Mouse (Mus musculus) forebrain, embryonic 13.5 days (tissue): ENCODE measurements at regions not wholly inside any gene's neighbourhood (a gene's known extent, or its start where the extent isn't known, plus 50 kb on each side); places are given as distances from the start of the nearest gene placed in this dataset.

Experiments
- ATAC-seq: fragments of 200-750 bp; cut with Nextera tagmentation; 2 replicates; pipeline ENCODE4 v1.8.0; 2017
- H3K27ac ChIP-seq: fragments of 300-500 bp; sonication (generic); 2 replicates; pipeline ENCODE4 v1.5.1; 2015; ENCODE audit warnings: inconsistent platforms, mild to moderate bottlenecking, moderate library complexity
- H3K27me3 ChIP-seq: fragments of 300-500 bp; sonication (generic); 2 replicates; pipeline ENCODE4 v1.6.1; 2015; ENCODE audit warnings: mild to moderate bottlenecking, inconsistent platforms
- H3K36me3 ChIP-seq: fragments of 300-500 bp; sonication (generic); 2 replicates; pipeline ENCODE4 v1.6.1; 2015; ENCODE audit warnings: mild to moderate bottlenecking, inconsistent platforms; ENCODE audit not compliant: poor library complexity, severe bottlenecking
- H3K4me1 ChIP-seq: fragments of 300-500 bp; sonication (generic); 2 replicates; pipeline ENCODE4 v1.6.1; 2015; ENCODE audit warnings: inconsistent platforms
- H3K4me2 ChIP-seq: fragments of 300-500 bp; sonication (generic); 2 replicates; pipeline ENCODE4 v1.6.1; 2015; ENCODE audit warnings: inconsistent platforms, mild to moderate bottlenecking, moderate library complexity
- H3K4me3 ChIP-seq: fragments of 300-500 bp; sonication (generic); 2 replicates; pipeline ENCODE4 v1.5.1; 2015; ENCODE audit warnings: mild to moderate bottlenecking, inconsistent platforms
- H3K9ac ChIP-seq: fragments of 300-500 bp; sonication (generic); 2 replicates; pipeline ENCODE4 v1.6.1; 2015; ENCODE audit warnings: mild to moderate bottlenecking, inconsistent platforms
- H3K9me3 ChIP-seq: fragments of 300-500 bp; sonication (generic); replicated peaks from 2 replicates; pipeline ENCODE4 v1.6.1; 2016; ENCODE audit warnings: inconsistent platforms
- WGBS: fragments of 180-500 bp; shearing (Covaris S2); methylation state at CpG from one replicate; pipeline ENCODE4 v1.1.7; 2015; 5-methylcytosine and 5-hydroxymethylcytosine counted together

DNA sequence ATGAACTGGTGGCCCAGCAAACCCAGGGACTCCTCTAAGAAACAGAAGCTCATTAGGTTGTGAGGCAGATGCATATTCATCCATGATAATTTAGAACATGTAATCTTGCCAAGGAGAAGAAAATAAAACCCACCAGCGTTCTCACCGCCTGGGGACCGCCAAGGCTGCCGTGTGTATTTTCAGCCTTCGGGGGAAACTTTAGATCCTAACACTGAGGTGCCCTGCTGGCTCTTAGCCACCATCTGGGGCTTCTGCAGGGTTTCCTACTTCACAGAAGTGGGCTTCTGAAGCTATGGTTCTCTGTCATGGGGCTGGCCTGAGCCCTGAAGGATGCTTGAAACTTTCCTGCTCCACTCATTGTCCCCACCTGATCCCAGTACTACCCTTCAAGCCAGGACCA lies 90.8 kb upstream of the Kcng1 start:
- 99% methylated on average over 5 of the region's 5 CpGs for WGBS
- Histone ChIP-seq H3K4me3 (no peak overlapping the region), H3K27me3 (0 out of 2 replicates have a peak, but pooled peaks cover 3% of the 10 kb centered on the region), H3K4me2 (no peak overlapping the region), H3K9ac (no peak overlapping the region), H3K9me3 (peaks cover 15% of the 10 kb centered on the region), H3K27ac (no peak overlapping the region), H3K4me1 (no peaks in the 10 kb centered on the region), H3K36me3 (no peaks in the 10 kb centered on the region)
- no peak for ATAC-seq

DNA sequence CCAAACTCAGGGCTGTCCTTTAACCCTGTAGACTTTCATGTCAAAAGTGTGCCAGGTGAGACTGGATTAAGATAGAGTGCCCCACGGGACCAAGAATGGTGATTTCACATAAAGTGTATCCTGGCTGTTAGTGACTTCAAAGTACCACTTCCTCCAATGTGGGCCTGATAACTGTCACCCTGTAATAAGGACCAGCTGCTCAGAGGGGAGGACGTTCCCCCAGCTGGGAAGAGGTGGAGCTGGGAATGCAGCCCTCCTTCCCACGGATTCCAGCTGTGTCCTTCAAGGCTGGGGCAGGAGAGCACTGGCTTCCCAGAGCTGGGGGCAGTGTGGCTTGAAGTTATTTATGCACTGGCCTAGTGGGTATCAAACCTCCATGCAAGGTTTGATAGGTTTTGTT lies 89.7 kb upstream of the Kcng1 start:
- Histone ChIP-seq H3K9me3 (peaks cover 15% of the 10 kb centered on the region), H3K4me2 (no peak overlapping the region), H3K9ac (no peak overlapping the region), H3K27me3 (no peaks in the 10 kb centered on the region), H3K36me3 (no peaks in the 10 kb centered on the region), H3K4me3 (no peak overlapping the region), H3K4me1 (no peaks in the 10 kb centered on the region), H3K27ac (no peak overlapping the region)
- WGBS = 60% methylated on average over 3 of the region's 3 CpGs
- no peak for ATAC-seq

DNA sequence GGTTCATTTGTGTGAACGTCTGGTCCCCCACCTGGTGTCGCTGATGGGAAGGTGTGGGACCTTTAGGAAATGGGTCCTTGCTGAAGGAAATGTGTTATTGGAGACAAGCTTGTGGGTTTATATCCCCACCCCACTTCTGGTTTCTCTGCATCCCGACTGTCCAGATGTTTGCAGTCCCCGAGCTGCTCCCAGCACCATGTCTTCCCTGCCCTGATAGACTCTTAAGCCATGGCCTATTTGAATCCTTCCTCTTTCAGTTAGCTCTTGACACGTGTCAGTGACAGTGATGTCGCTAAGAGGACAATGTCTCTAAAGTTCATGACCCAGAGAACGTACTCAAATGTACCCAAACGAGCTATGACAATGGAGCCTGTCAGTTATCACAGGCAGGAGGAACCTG lies 77.7 kb upstream of the Kcng1 start:
- WGBS = 63% methylated on average over 8 of the region's 8 CpGs
- no peaks in the 10 kb centered on the region for H3K36me3 ChIP-seq
- no peak overlapping the region for H3K9ac ChIP-seq
- H3K4me1 ChIP-seq = no peaks in the 10 kb centered on the region; the same call in 1 of the 2 replicates
- ATAC-seq = no peak
- H3K27me3 ChIP-seq = peaks cover 6% of the 10 kb centered on the region; the same call in 1 of the 2 replicates
- H3K27ac ChIP-seq = no peak overlapping the region
- H3K9me3 ChIP-seq = no peaks in the 10 kb centered on the region
- H3K4me2 ChIP-seq = no peak overlapping the region
- H3K4me3 ChIP-seq = no peak overlapping the region

DNA sequence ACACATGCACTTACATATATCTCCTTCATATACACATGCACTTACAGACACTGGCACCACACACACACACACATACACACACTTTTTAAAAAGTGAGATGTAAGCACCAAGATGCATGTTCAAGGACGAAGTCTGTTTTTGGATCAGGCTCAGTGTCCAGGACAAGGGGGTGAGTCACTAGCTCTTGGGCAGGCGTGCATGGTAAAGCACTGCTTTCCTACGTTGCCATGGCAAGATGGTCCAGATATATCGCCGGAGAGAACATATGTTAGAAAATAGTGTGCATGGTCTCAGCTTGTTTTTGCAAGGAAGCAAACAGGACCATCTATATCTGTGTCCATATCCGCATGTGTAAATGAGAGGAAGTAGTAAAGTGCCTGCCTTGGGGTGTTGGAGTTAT lies 77.0 kb upstream of the Kcng1 start:
- no peaks in the 10 kb centered on the region for H3K36me3 ChIP-seq
- ATAC-seq = no peak
- WGBS = 90% methylated on average over 6 of the region's 6 CpGs
- peaks cover 4% of the 10 kb centered on the region; the same call in 1 of the 2 replicates for H3K4me1 ChIP-seq
- no peak overlapping the region for H3K4me3 ChIP-seq
- no peaks in the 10 kb centered on the region for H3K9me3 ChIP-seq
- no peak overlapping the region for H3K9ac ChIP-seq
- H3K4me2 ChIP-seq = no peak overlapping the region
- H3K27me3 ChIP-seq = peaks cover 6% of the 10 kb centered on the region; the same call in 1 of the 2 replicates
- no peak overlapping the region for H3K27ac ChIP-seq

DNA sequence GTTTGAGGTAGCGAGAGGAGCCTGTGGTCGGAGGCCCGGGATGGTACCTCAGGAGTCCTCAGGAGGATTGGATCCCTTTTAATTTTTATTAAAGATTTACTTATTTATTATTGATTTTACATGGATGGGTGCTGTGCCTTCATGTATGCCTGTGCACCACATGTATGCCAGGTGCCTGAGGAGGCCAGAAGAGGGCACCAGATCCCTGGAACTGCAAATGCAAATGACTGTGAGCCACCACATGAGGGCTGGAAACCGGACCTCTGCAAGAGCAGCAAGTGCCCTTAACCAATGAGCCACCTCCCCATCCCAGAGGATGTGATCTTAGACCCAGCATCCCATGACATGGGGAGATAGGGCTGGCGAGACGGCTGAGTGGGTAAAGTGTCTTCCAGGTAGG lies 76.3 kb upstream of the Kcng1 start:
- peaks cover 4% of the 10 kb centered on the region; the same call in 1 of the 2 replicates for H3K4me1 ChIP-seq
- no peak overlapping the region for H3K9ac ChIP-seq
- no peak overlapping the region for H3K27ac ChIP-seq
- no peak overlapping the region for H3K4me2 ChIP-seq
- no peak for ATAC-seq
- no peaks in the 10 kb centered on the region for H3K9me3 ChIP-seq
- H3K36me3 ChIP-seq = no peaks in the 10 kb centered on the region
- no peak overlapping the region for H3K4me3 ChIP-seq
- WGBS = 82% methylated on average over 6 of the region's 6 CpGs
- peaks cover 6% of the 10 kb centered on the region; the same call in 1 of the 2 replicates for H3K27me3 ChIP-seq

DNA sequence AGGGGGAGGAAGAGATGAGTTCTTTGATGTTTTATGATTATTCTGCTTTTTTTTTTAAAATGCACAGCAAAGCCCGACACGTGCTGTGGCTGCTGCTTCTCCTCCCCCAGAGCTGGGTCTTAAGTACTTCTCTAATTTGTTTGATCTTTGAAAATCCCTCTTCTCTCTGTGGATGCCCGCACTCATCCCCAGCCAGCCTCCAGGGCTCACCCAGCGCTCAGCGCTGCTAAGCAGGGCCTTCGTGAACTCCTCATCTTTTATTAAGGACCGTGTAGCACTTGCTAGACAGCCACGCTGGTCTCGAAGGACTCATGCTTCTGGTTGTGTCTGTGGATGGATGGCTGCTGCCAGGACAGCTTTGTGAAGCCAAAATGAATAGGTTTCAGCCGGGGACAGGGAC lies 72.9 kb upstream of the Kcng1 start:
- no peak overlapping the region for H3K27ac ChIP-seq

DNA sequence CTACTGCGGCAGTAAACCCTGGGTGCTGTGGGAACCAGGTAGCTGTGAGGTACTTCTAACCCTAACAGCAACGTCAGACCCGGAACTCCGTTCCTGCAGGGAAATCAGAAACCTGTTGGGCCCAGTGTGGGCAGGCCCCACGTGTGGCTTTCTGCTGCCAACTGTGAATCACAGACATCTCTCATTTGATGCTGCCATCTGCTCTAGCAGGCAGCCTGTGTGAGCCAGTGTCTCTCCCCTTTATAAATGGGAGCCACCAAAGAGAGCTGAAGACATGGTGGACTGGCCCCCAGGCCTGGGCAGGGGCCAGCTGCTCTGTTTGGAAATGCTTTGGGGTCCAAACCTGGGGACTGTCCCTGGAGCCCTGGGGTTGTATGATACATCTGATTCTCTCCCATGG lies 71.1 kb upstream of the Kcng1 start:
- no peak overlapping the region for H3K9ac ChIP-seq
- H3K27ac ChIP-seq = peak overlapping the region; percentile 6; the same call in 1 of the 2 replicates
- H3K4me2 ChIP-seq = no peak overlapping the region
- no peaks in the 10 kb centered on the region for H3K36me3 ChIP-seq
- no peaks in the 10 kb centered on the region for H3K9me3 ChIP-seq
- peaks cover 35% of the 10 kb centered on the region for H3K27me3 ChIP-seq
- peak; percentile 82; the same call in 1 of the 2 replicates for ATAC-seq
- H3K4me1 ChIP-seq = peaks cover 7% of the 10 kb centered on the region; the same call in 1 of the 2 replicates
- no peak overlapping the region for H3K4me3 ChIP-seq
- 58% methylated on average over 5 of the region's 5 CpGs for WGBS

More for the DNA sequence above, 72.9 kb upstream of the Kcng1 start:
- WGBS = 59% methylated on average over 10 of the region's 10 CpGs
- peaks cover 7% of the 10 kb centered on the region; the same call in 1 of the 2 replicates for H3K4me1 ChIP-seq
- H3K4me2 ChIP-seq = no peak overlapping the region
- H3K27me3 ChIP-seq = peaks cover 19% of the 10 kb centered on the region
- H3K36me3 ChIP-seq = no peaks in the 10 kb centered on the region
- no peaks in the 10 kb centered on the region for H3K9me3 ChIP-seq
- H3K4me3 ChIP-seq = no peak overlapping the region
- no peak overlapping the region for H3K9ac ChIP-seq
- ATAC-seq = no peak

DNA sequence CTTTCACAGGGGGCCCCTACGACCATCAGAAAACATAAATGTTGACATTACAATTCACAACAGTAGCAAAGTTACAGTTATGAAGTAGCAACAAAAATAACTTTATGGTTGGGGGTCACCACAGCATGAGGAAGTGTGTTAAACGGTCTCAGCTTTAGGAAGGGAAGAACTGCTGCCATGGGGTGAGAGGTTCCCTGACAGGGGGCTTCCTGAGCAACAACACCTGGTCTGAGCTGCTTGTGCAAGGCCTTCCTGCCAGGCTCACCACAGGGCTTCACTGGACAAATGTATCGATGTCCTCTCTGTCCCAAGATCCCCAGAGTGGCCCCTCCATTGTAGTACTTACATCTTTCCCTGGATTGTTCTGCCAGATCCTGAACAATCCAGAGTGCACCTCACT lies 70.7 kb upstream of the Kcng1 start:
- H3K9me3 ChIP-seq = no peaks in the 10 kb centered on the region
- peak overlapping the region; percentile 6; the same call in 1 of the 2 replicates for H3K27ac ChIP-seq
- no peak for ATAC-seq
- H3K4me1 ChIP-seq = peaks cover 7% of the 10 kb centered on the region; the same call in 1 of the 2 replicates
- peaks cover 38% of the 10 kb centered on the region for H3K27me3 ChIP-seq
- H3K9ac ChIP-seq = no peak overlapping the region
- H3K4me3 ChIP-seq = no peak overlapping the region
- no peak overlapping the region for H3K4me2 ChIP-seq
- WGBS = 81% methylated on average over 3 of the region's 3 CpGs
- no peaks in the 10 kb centered on the region for H3K36me3 ChIP-seq

DNA sequence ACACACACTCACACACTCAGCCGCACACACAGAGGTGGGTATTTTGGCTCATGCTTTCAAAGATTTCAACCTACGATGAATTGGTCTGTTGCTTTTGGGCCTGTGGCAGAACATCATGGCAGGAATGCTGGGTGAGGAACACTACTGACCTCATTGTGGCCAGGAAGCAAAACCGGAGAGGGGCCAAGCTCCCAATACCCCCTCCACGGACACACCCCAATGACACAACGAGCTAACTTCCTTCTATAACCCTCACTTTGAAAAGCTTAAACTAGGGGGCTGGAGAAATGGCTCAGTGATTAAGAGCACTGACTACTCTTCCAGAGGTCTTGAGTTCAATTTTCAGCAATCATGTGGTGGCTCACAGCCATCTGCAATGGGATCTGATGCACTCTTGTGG lies 63.8 kb upstream of the Kcng1 start:
- Histone ChIP-seq H3K27me3 (peaks cover 77% of the 10 kb centered on the region), H3K4me3 (no peak overlapping the region), H3K27ac (no peak overlapping the region), H3K9me3 (no peaks in the 10 kb centered on the region), H3K4me2 (no peak overlapping the region), H3K4me1 (peaks cover 36% of the 10 kb centered on the region), H3K36me3 (no peaks in the 10 kb centered on the region), H3K9ac (no peak overlapping the region)
- 86% methylated on average over 5 of the region's 5 CpGs for WGBS
- ATAC-seq = no peak

DNA sequence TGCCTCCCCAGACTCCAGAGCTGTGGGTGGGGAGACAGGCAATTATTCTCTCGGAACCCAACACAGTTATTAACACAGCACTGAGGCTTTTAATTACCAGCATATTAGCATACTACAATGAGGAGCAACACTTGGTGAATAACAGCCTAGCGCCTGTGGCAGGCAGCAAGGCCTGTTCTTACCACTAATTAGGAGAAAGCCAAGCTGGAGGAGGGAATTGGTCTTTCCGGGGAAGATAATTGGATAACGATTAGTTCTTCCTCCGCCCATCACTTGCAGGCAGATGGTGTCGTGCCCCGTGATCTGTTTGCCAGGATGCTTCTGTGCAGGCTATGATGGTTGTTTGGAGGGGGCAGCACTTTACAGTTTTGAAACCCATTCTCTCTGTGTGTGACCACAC lies 62.2 kb upstream of the Kcng1 start:
- H3K9ac ChIP-seq = no peak overlapping the region
- no peaks in the 10 kb centered on the region for H3K36me3 ChIP-seq
- peak; percentile 94 for ATAC-seq
- 4% methylated on average over 7 of the region's 7 CpGs for WGBS
- peak overlapping the region; percentile 92 for H3K27ac ChIP-seq
- no peaks in the 10 kb centered on the region for H3K9me3 ChIP-seq
- peaks cover 76% of the 10 kb centered on the region for H3K27me3 ChIP-seq
- peak overlapping the region; percentile 17; the same call in 1 of the 2 replicates for H3K4me2 ChIP-seq
- no peak overlapping the region for H3K4me3 ChIP-seq
- H3K4me1 ChIP-seq = peaks cover 49% of the 10 kb centered on the region

DNA sequence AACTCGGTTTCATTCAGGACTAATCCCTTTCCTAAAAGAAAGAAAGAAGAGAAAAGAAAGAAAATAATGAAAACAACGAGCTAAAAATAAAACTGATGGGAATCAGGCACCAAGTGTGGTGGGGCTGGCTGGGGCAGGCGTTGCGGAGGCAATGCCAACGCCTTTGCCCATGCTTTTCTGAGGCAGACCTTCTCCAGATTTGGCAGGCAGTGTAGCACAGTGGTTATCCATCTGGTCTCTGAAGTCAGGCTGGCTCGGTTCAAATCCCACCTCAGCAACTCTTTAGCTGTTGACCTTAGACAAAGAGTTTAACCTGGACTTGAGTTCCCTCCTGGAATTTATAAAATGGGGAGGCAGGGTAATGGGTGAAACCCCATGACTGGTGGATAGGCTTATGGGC lies 57.3 kb upstream of the Kcng1 start:
- Histone ChIP-seq H3K4me2 (no peak overlapping the region), H3K36me3 (no peaks in the 10 kb centered on the region)

DNA sequence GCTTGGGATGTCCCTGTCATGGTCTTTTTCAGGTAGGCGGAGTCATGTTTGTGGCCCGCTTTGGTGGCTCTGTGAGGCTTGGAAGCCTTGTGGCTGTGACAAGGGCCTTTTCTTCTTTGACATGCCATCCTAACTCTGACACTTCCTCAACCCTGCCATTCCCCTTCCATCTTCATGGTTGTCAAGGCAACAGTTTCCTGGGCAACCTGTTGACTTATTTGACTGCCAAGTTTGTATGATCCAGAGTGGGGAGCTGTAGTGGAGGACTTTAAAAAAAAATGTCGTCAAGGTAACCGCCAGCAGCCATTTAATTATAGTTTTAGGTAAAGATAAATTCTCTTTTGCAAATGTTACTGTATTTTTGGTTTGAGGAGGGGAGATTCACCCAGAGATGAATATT lies 56.8 kb upstream of the Kcng1 start:
- no peak overlapping the region for H3K27ac ChIP-seq
- ATAC-seq = peak; percentile 28; the same call in 1 of the 2 replicates

More for the DNA sequence above, 57.3 kb upstream of the Kcng1 start:
- H3K9ac ChIP-seq = no peak overlapping the region
- peaks cover 52% of the 10 kb centered on the region for H3K4me1 ChIP-seq
- 40% methylated on average over 6 of the region's 6 CpGs for WGBS
- no peak overlapping the region for H3K4me3 ChIP-seq
- H3K27ac ChIP-seq = peak overlapping the region; percentile 27; the same call in 1 of the 2 replicates
- ATAC-seq = no peak
- H3K27me3 ChIP-seq = peaks cover 49% of the 10 kb centered on the region
- no peaks in the 10 kb centered on the region for H3K9me3 ChIP-seq

DNA sequence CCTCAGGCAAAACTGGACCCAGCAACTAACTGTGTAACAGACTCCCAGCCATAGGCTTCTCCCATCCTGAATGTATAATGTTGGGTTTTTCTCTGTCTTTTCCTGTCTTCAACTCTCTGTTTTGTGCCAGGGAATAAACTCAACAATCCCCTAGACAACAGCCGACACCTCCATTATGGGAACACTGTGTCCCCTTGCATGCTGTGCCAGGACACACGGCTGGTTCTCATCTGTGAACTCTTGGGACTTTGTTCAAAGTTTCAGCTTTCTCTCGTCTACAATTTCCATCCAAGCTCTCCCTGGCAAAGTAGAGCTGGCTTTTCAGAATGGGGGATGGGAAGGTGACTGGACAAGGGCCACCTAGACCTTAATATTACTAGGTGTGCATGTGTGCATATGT lies 56.1 kb upstream of the Kcng1 start:
- ATAC-seq = no peak
- Histone ChIP-seq H3K9me3 (no peaks in the 10 kb centered on the region), H3K9ac (no peak overlapping the region), H3K36me3 (no peaks in the 10 kb centered on the region), H3K4me2 (no peak overlapping the region), H3K4me1 (peaks cover 50% of the 10 kb centered on the region), H3K27ac (no peak overlapping the region), H3K4me3 (no peak overlapping the region), H3K27me3 (peaks cover 49% of the 10 kb centered on the region)
- 65% methylated on average over 3 of the region's 3 CpGs for WGBS

More for the DNA sequence above, 56.8 kb upstream of the Kcng1 start:
- Histone ChIP-seq H3K4me3 (no peak overlapping the region), H3K4me1 (peaks cover 52% of the 10 kb centered on the region), H3K9ac (no peak overlapping the region), H3K27me3 (peaks cover 53% of the 10 kb centered on the region), H3K4me2 (no peak overlapping the region), H3K36me3 (no peaks in the 10 kb centered on the region), H3K9me3 (no peaks in the 10 kb centered on the region)
- 44% methylated on average over 4 of the region's 4 CpGs for WGBS
